Mouse (Mus musculus): Measurements from ENCODE around the gene Brpf1.

The Brpf1 gene

DNA sequence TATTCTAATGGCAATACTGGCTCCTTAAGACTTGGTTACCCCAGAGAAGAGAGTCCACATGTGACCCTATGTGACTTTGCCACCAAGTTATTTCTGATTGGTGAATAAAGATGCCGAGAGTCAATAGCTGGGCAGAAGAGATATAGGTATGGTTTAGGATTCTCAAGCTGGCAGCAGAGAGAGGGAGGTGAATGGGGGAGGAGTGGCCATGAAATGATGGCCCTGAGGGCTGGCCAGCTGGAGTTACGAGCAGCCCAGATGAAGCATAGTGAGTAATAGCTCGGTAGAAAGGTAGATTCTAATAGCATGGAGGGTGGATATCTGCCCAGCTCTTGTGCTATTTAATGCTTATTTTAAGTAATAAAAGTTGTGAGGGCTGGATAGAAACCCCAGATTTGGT is 45.9 kb downstream of the Brpf1 start:
- DNase-seq (ENCODE audit: low read depth, low spot score): no peak

- DNase-seq (ENCODE audit: low read depth, low spot score): no peak
Measured at GRCm38 (mm10) chr6:113353696-113354095, 46.8 kb downstream of the Brpf1 start.

DNA sequence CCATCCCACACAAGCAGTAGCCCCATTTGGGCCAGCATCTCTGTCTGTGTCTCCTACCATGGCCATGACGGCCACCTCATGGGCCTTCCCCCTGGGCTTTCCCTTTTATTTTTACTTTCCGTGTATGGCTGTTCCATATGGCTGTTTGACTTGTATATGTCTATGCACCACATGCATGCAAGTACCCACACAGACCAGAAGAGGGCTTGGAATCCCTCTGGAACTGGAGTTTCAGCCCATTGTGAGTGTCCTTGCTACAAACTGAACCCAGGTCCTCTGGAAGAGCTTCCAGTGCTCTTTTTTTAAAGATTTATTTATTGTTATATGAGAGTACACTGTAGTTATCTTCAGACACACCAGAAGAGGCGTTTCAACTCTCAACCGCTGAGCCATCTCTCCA is 54.5 kb downstream of the Brpf1 start:
- no peak for DNase-seq (ENCODE audit: low read depth, low spot score)

DNA sequence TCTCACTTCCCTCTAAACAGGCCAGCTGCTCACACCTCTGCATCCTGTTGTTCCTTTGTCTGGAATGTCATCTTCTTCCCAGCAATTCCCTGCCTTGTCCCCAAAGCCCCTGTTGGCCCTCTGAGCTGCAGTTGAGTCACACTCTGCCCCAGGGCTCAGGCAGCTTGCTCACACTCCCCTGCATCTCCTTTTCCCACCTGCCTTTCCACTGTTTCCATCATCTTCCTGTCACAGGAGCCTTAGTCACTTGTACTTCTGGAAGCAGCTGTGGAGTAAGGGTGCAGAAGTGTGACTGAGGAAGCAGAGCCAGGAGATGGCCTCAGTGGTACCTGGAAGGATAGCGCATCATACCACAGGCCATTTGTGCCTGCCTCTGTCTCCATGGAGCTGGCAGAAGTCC is 55.3 kb downstream of the Brpf1 start:
- DNase-seq (ENCODE audit: low read depth, low spot score): no peak

DNA sequence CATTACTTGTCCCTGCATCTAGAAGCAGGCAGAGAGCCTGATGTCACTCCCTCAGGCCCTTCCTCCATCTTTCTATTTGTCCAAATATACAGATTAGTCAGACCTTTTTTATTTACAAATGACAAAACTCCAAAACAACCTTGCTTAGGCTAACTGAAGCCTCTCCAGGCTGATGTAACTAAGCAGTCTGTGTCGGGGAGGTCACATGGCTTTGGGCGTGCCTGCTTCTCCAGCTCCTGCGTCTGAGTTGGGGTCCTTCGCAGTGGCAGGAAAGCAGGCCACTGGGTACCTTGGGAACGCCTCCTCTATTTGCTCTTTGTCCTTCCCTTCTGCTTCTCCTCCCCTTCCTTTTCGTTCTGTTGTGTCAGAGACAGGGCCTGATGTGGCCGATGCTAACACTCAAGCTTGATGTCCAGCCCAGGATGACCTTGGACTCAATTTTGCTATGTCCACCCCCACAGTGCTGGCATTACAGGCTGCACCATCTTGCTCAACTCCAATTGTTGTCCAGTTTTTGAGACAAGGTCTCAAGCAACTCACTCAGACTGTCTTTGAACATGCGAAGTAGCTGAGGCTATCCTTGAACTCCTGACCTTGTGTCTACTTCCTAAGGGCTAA is 57.7 kb downstream of the Brpf1 start:
- DNase-seq (ENCODE audit: low read depth, low spot score): no peak

GRCm38 (mm10) chr6:113366639-113367038 is 59.7 kb downstream of the Brpf1 start:
- DNase-seq (ENCODE audit: low read depth, low spot score): no peak

DNA sequence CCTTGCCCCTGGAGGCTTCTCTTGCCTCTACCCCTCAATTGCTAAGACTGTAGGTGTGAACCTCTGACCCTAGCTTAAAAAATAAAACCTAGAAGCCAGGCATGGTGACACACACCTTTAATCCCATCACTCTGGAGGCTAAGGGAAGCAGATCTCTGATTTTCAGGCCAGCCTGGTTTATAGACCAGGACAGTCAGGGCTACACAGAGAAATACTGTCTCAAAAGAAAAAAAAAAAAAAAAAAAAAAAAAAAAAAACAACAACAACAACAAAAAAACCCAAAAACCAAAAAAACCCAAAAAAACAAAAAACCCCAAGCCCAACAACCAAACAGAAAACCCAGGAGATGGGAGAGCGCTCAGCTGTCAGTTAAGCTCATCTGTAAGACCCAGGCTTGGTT is 60.6 kb downstream of the Brpf1 start:
- DNase-seq (ENCODE audit: low read depth, low spot score): no peak

- no peak for DNase-seq (ENCODE audit: low read depth, low spot score)
Measured at GRCm38 (mm10) chr6:113368124-113368523, 61.2 kb downstream of the Brpf1 start.

DNA sequence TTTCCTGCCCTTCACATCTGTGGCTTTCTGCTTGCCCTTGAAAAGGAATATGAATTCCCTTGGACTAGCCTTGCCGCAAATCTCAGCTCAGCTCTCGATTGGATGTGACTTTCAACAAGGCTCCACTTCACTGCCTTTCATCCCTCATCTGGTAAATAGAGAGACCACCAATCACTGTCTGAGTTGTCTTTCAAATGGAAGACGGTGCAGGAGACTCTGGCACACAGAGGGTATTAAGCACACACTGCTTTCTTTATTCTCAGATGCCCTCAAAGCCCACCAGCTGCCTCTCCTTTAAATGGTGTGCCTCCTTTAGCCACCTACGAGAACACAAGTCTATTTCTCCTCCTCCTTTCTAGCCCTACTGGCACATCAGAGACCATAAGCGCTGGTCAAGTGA is 61.6 kb downstream of the Brpf1 start:
- DNase-seq (ENCODE audit: low read depth, low spot score): no peak

DNA sequence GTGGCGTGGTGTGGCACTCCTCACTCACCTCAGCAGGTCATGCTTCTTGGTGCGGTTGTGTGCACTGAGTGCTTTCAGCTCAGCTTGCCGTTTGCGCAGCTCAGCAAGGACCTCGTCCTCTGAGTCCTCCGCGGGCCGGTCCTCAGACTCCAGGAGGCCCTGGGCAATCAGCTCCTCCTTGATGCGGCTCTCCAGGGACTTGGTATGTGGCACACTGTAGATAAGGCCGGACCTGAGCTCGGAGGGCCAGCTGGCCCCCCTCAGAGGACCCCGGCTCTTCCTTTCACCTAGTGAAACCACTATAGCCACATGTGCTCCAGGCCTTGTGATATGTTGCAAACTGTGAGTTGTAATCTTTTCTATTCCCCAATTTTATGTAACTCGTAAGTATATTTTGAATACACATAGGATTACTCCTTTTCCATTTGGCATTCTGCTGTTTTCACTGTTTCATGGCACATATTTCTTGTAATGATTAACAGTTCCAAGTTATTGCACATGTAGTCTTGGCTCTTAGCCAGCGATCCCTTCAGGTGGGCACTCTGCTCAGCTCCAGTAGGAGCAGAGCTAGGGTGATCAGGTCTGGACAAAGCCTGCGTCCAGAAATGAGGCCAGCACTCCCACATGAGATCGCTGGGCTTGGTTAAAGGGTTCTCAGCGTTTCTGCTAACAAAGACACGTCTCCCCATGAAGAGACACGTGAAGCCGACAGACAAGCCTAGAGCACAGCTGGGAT is 63.4 kb downstream of the Brpf1 start:
- DNase-seq (ENCODE audit: low read depth, low spot score): no peak

- DNase-seq (ENCODE audit: low read depth, low spot score): no peak
Measured at GRCm38 (mm10) chr6:113373491-113373890, 66.6 kb downstream of the Brpf1 start.

Data from embryo, embryonic 11.5 days (tissue).